Mouse (Mus musculus): Measurements from ENCODE around the gene Alkal2.

DNA sequence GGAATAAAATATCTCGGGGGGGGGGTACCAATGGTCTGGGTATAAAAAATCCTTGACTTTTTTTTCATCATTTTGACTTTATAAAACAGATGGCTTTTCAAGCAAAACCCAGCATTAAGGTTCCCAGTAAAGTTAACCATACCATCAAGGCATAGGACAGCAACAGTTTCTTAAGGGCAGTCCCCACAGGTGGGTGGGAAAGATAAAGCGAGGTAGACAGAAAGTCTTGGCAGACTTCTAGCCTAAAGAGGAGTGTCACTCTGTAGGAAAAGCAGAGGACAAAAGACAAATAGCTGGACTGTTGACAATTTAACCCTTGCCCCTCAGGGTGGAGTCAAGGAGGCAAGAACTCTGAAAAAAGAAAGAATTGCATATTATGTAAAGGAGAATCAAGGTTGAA is 25.8 kb downstream of the Alkal2 start:
- TF ChIP-seq POLR2A (IDR thresholded peaks at IDR 0.05; ENCODE audit: insufficient read depth, low read depth, low read length) (no peak), CTCF (IDR thresholded peaks at IDR 0.05; ENCODE audit: insufficient read depth, low read depth, low read length) (no peak)
